Mouse (Mus musculus) Patski (cell line): ENCODE measurements around the gene 4921536K21Rik. TPM values are rescaled to one million over a fixed set of nuclear protein-coding genes. Genes with fewer than 3 reads are reported as not detected.

Experiments used
- ATAC-seq: fragments of 100-300 bp; one replicate; pipeline ENCODE4 v1.8.0; 2021
- CTCF ChIA-PET: fragments of 350-600 bp; sonication (Branson Sonifier 250); formaldehyde crosslinking; loops from one replicate; lab custom pipeline; 2022; ENCODE audit warnings: inconsistent platforms; lab: Charles Lee
- POLR2A ChIA-PET: fragments of 350-600 bp; sonication (Branson Sonifier 250); formaldehyde crosslinking; loops from one replicate; lab custom pipeline; 2022; ENCODE audit warnings: antibody characterized with exemption, inconsistent platforms; lab: Charles Lee
- DNase-seq: peaks from one replicate; pipeline ENCODE4 v3.0.0-alpha.2; 2011; ENCODE audit warnings: low read depth, low spot score
- H3K27me3 ChIP-seq: fragments of 371-371 bp; one replicate; pipeline ENCODE4 v1.5.1; 2021
- CTCF ChIP-seq: fragments of 100-300 bp; IDR thresholded peaks from one replicate; pipeline ENCODE4 v1.5.1; 2021
- in situ Hi-C: fragments of 300-500 bp; cut with MboI; formaldehyde crosslinking; loops from 3 replicates; pipeline ENCODE4 v1.11.1; 2018; ENCODE audit warnings: low pct_unique_long_range_greater_than_20kb, mixed read lengths
- polyA plus RNA-seq: library from polyadenylated mRNA; unstranded; gene quantifications from one replicate; pipeline ENCODE4 v1.2.3, GENCODE M21; 2021

Gene 4921536K21Rik
- polyA plus RNA-seq, 1 experiment from 2014 or later: 2.0 TPM

- in situ Hi-C loops: no loop called here
- no peak for ATAC-seq
Measured at GRCm38 (mm10) chr11:3862661-3863453, 32.0 kb downstream of the 4921536K21Rik start.

GRCm38 (mm10) chr11:3860361-3860760 is 34.5 kb downstream of the 4921536K21Rik start:
- no peak for ATAC-seq
- POLR2A ChIA-PET: interaction anchor here (0.7 kb wide), 1 partner anchor 8 kb away, joined by 3 read pairs; no protein-coding TSS in a partner anchor
- H3K27me3 ChIP-seq: no peaks in the 10 kb centered on the region
- no peak for DNase-seq
- CTCF ChIA-PET: interaction anchor here (1.0 to 1.7 kb wide), 2 partner anchors 12 to 52 kb away, joined by 3 to 4 read pairs; no protein-coding TSS in a partner anchor
- no peak for TF ChIP-seq CTCF
- in situ Hi-C loops: no loop called here

More at GRCm38 (mm10) chr11:3862661-3863453, 32.0 kb downstream of the 4921536K21Rik start:
- TF ChIP-seq CTCF: no peak
- POLR2A ChIA-PET: interaction anchor here (0.7 kb wide), 1 partner anchor 12 kb away, joined by 3 read pairs; no protein-coding TSS in a partner anchor
- H3K27me3 ChIP-seq: no peaks in the 10 kb centered on the region
- CTCF ChIA-PET: interaction anchor here (1.4 to 1.5 kb wide), 2 partner anchors 9 to 20 kb away, joined by 3 to 4 read pairs; no protein-coding TSS in a partner anchor
- no peak for DNase-seq

GRCm38 (mm10) chr11:3859778-3860177 is 35.1 kb downstream of the 4921536K21Rik start:
- DNase-seq: no peak
- in situ Hi-C loops: no loop called here
- no peaks in the 10 kb centered on the region for H3K27me3 ChIP-seq
- TF ChIP-seq CTCF: no peak
- POLR2A ChIA-PET: no interaction called here
- no peak for ATAC-seq
- CTCF ChIA-PET: interaction anchor here (1.7 kb wide), 1 partner anchor 51 kb away, joined by 4 read pairs; no protein-coding TSS in a partner anchor

GRCm38 (mm10) chr11:3857902-3858301 is 37.0 kb downstream of the 4921536K21Rik start:
- DNase-seq (no peak), ATAC-seq (no peak)
- ChIA-PET POLR2A (no interaction called here), CTCF (interaction anchor here (0.8 to 1.1 kb wide), 2 partner anchors 17 to 24 kb away, joined by 3 read pairs; no protein-coding TSS in a partner anchor)
- no peaks in the 10 kb centered on the region for H3K27me3 ChIP-seq
- no peak for TF ChIP-seq CTCF
- in situ Hi-C loops: no loop called here

GRCm38 (mm10) chr11:3855846-3856245 is 39.1 kb downstream of the 4921536K21Rik start:
- CTCF ChIA-PET: no interaction called here
- ATAC-seq: no peak
- no peaks in the 10 kb centered on the region for H3K27me3 ChIP-seq
- no peak for TF ChIP-seq CTCF
- POLR2A ChIA-PET: no interaction called here
- no peak for DNase-seq
- in situ Hi-C loops: no loop called here

GRCm38 (mm10) chr11:3854156-3854555 is 40.7 kb downstream of the 4921536K21Rik start:
- ATAC-seq (no peak), DNase-seq (no peak)
- H3K27me3 ChIP-seq: no peaks in the 10 kb centered on the region
- no peak for TF ChIP-seq CTCF
- ChIA-PET POLR2A (no interaction called here), CTCF (interaction anchor here (1.2 kb wide), 1 partner anchor 9 kb away, joined by 4 read pairs; no protein-coding TSS in a partner anchor)
- in situ Hi-C loops: no loop called here

- ChIA-PET POLR2A (no interaction called here), CTCF (interaction anchor here (1.2 kb wide), 1 partner anchor 9 kb away, joined by 4 read pairs; no protein-coding TSS in a partner anchor)
- H3K27me3 ChIP-seq: no peaks in the 10 kb centered on the region
- ATAC-seq: peak; percentile 57
- in situ Hi-C loops: no loop called here
- no peak for DNase-seq
- no peak for TF ChIP-seq CTCF
Measured at GRCm38 (mm10) chr11:3853481-3854034, 41.3 kb downstream of the 4921536K21Rik start.

- POLR2A ChIA-PET: no interaction called here
- in situ Hi-C loops: no loop called here
- H3K27me3 ChIP-seq: no peaks in the 10 kb centered on the region
- DNase-seq: no peak
- no peak for ATAC-seq
- CTCF ChIA-PET: no interaction called here
- no peak for TF ChIP-seq CTCF
Measured at GRCm38 (mm10) chr11:3853031-3853430, 41.9 kb downstream of the 4921536K21Rik start.

GRCm38 (mm10) chr11:3851872-3852271 is 43.0 kb downstream of the 4921536K21Rik start:
- no peak for ATAC-seq
- in situ Hi-C loops: no loop called here
- ChIA-PET POLR2A (no interaction called here), CTCF (no interaction called here)
- no peak for TF ChIP-seq CTCF
- DNase-seq: no peak
- H3K27me3 ChIP-seq: no peaks in the 10 kb centered on the region

GRCm38 (mm10) chr11:3850746-3851277 is 44.1 kb downstream of the 4921536K21Rik start:
- no peak for TF ChIP-seq CTCF
- in situ Hi-C loops: no loop called here
- DNase-seq (no peak), ATAC-seq (no peak)
- ChIA-PET CTCF (no interaction called here), POLR2A (no interaction called here)
- no peaks in the 10 kb centered on the region for H3K27me3 ChIP-seq

- in situ Hi-C loops: no loop called here
- no peak for TF ChIP-seq CTCF
- H3K27me3 ChIP-seq: no peaks in the 10 kb centered on the region
- ChIA-PET CTCF (interaction anchor here (1.0 kb wide), 1 partner anchor 12 kb away, joined by 3 read pairs; no protein-coding TSS in a partner anchor), POLR2A (no interaction called here)
- no peak for ATAC-seq
- DNase-seq: no peak
Measured at GRCm38 (mm10) chr11:3850315-3850614, 44.6 kb downstream of the 4921536K21Rik start.
